Mouse (Mus musculus) limb, embryonic 11.5 days (tissue): ENCODE measurements around the gene Srsf10. TPM values are rescaled to one million over a fixed set of nuclear protein-coding genes. Genes with fewer than 3 reads are reported as not detected.

Experiments
- ATAC-seq: fragments of 200-750 bp; cut with Nextera tagmentation; 2 replicates; pipeline ENCODE4 v1.8.0; 2017; ENCODE audit warnings: low read depth; ENCODE audit not compliant: insufficient number of reproducible peaks, low FRiP score, low TSS enrichment
- DNase-seq: peaks from one replicate; pipeline ENCODE4 v3.0.0-alpha.2; 2015; ENCODE audit warnings: low spot score
- H3K27ac ChIP-seq: fragments of 300-500 bp; sonication (generic); replicated peaks from 2 replicates; pipeline ENCODE4 v1.5.1; 2014; ENCODE audit warnings: low read depth, mild to moderate bottlenecking, low read length
- H3K27me3 ChIP-seq: fragments of 300-500 bp; sonication (generic); 2 replicates; pipeline ENCODE4 v1.6.1; 2014; ENCODE audit warnings: mild to moderate bottlenecking, low read length, mixed read lengths; ENCODE audit not compliant: control insufficient read depth, insufficient read depth
- H3K36me3 ChIP-seq: fragments of 300-500 bp; sonication (generic); 2 replicates; pipeline ENCODE4 v1.6.1; 2014; ENCODE audit warnings: mild to moderate bottlenecking, low read length, moderate library complexity, mixed read lengths; ENCODE audit not compliant: control insufficient read depth, insufficient read depth
- H3K4me1 ChIP-seq: fragments of 300-500 bp; sonication (generic); 2 replicates; pipeline ENCODE4 v1.6.1; 2014; ENCODE audit warnings: low read length, mixed read lengths; ENCODE audit not compliant: control insufficient read depth, insufficient read depth
- H3K4me2 ChIP-seq: fragments of 300-500 bp; sonication (generic); 2 replicates; pipeline ENCODE4 v1.6.1; 2014; ENCODE audit warnings: low read depth, mild to moderate bottlenecking, moderate library complexity; ENCODE audit not compliant: severe bottlenecking
- H3K4me3 ChIP-seq: fragments of 300-500 bp; sonication (generic); 2 replicates; pipeline ENCODE4 v1.5.1; 2014; ENCODE audit warnings: low read depth, low read length
- H3K9ac ChIP-seq: fragments of 300-500 bp; sonication (generic); 2 replicates; pipeline ENCODE4 v1.6.1; 2014; ENCODE audit warnings: mild to moderate bottlenecking, low read length
- H3K9me3 ChIP-seq: fragments of 300-500 bp; sonication (generic); 2 replicates; pipeline ENCODE4 v1.6.1; 2016; ENCODE audit warnings: low read length; ENCODE audit not compliant: control insufficient read depth
- WGBS: fragments of 180-500 bp; shearing (Covaris S2); extraction: QIAGEN DNeasy Blood & Tissue Kit; methylation state at CpG from one replicate; pipeline ENCODE4 v1.1.7; 2014; 5-methylcytosine and 5-hydroxymethylcytosine counted together
- polyA plus RNA-seq: library from polyadenylated mRNA; unstranded; fragments of >200 nt; fragmentation: Nextera tagmentation; extraction: Ambion mirVana; gene quantifications from 2 replicates; pipeline ENCODE4 v1.2.1, GENCODE M21; 2014

Gene Srsf10
- polyA plus RNA-seq, 1 experiment from 2014 or later = 435 TPM

DNA sequence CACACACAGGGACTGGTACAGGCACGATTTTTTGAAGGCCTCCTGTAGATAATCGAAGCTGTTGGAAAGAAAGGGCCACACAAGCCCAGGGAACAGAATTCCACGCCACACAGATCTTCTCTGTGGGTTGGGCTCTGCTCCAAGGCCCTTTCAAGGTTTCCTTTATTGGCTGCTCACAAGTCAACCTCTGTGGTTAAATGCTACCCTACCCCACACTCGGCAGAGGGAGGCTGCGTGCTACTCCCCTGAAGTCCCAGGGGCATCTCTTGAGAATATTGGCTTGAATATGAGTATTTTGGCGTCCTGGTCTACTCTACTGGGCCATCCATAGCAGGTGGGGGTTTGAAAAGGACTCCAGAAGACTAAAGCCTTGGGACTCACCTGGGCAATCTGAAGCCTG lies 40.6 kb downstream of the Srsf10 start:
- H3K36me3 ChIP-seq = no peaks in the 10 kb centered on the region
- H3K27ac ChIP-seq = no peak overlapping the region
- 84% methylated on average over 6 of the region's 6 CpGs for WGBS
- no peak overlapping the region for H3K9ac ChIP-seq
- no peaks in the 10 kb centered on the region; the same call in 1 of the 2 replicates for H3K4me1 ChIP-seq
- DNase-seq (no peak), ATAC-seq (no peak)
- no peak overlapping the region for H3K4me2 ChIP-seq
- no peaks in the 10 kb centered on the region for H3K27me3 ChIP-seq
- H3K4me3 ChIP-seq = no peak overlapping the region
- no peaks in the 10 kb centered on the region for H3K9me3 ChIP-seq

DNA sequence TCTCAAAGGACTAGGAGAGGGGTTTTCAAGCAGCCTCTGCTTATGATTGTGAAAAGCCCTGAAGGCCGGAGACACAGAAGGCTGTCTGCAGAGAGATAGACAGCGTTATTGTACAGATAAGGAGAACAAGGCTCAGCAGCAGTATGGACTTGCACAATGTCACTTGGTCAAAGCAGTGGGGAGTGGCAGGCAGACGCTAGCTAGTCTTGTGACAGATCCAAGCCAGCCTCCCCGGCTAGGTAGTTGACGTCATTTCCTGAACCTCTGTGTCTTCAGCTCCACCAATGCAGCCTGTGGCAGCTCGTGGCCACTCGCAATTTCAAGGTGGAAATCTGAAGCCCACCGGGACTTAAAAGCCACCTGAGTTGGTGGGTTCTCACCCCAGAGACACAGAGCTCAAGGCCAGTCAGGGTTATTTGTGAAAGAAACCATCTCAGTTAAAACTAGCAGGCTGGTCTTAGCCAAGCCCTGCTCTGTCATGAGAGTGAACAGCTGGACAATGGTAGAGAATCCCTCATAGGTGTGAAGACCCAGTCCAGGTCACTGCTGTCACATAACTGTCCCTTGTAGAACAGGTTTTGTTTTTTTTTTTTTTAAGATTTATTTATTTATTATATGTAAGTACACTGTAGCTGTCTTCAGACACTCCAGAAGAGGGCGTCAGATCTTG lies 43.0 kb downstream of the Srsf10 start:
- H3K9me3 ChIP-seq = no peaks in the 10 kb centered on the region
- DNase-seq = no peak

DNA sequence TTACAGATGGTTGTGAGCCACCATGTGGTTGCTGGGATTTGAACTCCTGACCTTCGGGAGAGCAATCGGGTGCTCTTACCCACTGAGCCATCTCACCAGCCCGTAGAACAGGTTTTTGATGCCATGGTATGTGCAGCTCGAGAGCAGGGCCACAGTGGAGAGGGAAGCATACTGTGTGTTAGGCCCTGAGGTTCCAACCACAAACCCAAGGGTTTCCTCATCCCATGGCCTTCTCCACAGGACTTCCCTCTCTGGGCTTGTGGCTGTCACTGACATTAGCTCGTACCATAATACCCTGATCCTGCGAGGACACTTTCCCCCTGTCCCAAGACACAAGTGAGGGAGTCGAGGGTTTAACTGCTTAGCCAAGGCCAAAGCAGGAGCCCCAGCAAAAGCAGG lies 43.5 kb downstream of the Srsf10 start:
- ATAC-seq = no peak
- H3K27ac ChIP-seq = no peak overlapping the region
- H3K4me2 ChIP-seq = no peak overlapping the region
- DNase-seq = no peak
- H3K9me3 ChIP-seq = no peaks in the 10 kb centered on the region
- H3K36me3 ChIP-seq = no peaks in the 10 kb centered on the region
- no peaks in the 10 kb centered on the region for H3K27me3 ChIP-seq
- no peak overlapping the region for H3K4me3 ChIP-seq
- WGBS = 83% methylated on average over 7 of the region's 7 CpGs
- H3K9ac ChIP-seq = no peak overlapping the region
- no peaks in the 10 kb centered on the region for H3K4me1 ChIP-seq

More for the DNA sequence above, 43.0 kb downstream of the Srsf10 start:
- no peaks in the 10 kb centered on the region for H3K27me3 ChIP-seq
- no peak overlapping the region for H3K4me3 ChIP-seq
- no peaks in the 10 kb centered on the region for H3K36me3 ChIP-seq
- H3K4me1 ChIP-seq = no peaks in the 10 kb centered on the region
- H3K27ac ChIP-seq = no peak overlapping the region
- H3K4me2 ChIP-seq = no peak overlapping the region
- ATAC-seq = no peak
- WGBS = 69% methylated on average over 8 of the region's 9 CpGs
- no peak overlapping the region for H3K9ac ChIP-seq

DNA sequence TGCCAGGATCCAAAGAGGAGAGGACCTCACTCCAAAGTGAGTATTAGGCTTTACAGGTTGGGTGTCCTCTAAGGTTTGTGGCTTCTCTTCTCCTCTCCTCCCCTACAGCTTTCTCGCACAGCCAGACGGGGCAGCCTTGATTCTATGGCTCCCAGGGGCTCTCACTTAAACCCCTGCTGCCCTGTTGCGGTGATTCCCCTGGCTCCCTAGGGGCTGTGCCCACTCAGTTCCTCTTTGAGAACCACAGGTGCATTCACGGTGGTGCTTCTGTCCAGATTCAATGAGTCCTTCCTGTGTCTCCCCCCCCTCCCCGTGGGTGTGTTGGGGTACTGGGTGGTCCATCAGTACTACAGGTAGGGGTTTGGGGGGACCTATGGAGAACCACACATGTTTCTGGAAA lies 44.5 kb downstream of the Srsf10 start:
- Histone ChIP-seq H3K4me1 (no peaks in the 10 kb centered on the region), H3K9me3 (no peaks in the 10 kb centered on the region), H3K9ac (no peak overlapping the region), H3K4me2 (no peak overlapping the region), H3K27ac (no peak overlapping the region), H3K36me3 (no peaks in the 10 kb centered on the region), H3K27me3 (no peaks in the 10 kb centered on the region), H3K4me3 (no peak overlapping the region)
- DNase-seq = no peak
- WGBS = 84% methylated on average over 5 of the region's 5 CpGs
- ATAC-seq = no peak

DNA sequence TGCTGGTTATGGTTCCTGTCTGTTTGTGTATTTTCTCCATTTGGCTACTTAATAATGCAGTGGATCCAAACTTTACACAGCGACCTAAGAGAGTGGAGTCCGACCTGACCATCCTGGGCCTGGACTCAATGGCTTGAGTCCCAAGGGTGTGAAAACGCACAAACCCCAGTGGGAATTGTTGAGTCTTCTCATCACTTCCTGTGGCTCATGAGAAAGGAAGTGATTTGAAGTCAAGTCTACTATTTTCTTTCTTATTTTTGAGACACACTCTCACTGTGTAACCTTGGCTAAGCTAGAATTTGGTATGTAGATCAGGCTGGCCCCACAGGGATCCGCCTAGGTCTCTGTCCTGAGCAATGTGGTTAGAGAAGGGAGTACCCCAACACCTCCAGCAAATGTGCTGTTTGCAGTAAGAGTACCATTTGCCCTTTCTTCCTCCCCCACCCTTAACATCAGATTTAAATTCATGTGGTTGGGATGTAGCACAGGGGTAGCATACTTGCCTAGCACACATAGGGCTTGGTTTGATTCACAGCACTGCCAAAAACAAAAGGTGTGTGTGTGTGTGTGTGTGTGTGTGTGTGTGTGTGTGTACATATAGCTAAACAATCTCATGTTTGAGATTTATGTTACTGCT lies 47.2 kb downstream of the Srsf10 start:
- Histone ChIP-seq H3K9ac (no peak overlapping the region), H3K4me1 (no peaks in the 10 kb centered on the region), H3K9me3 (no peaks in the 10 kb centered on the region), H3K27me3 (no peaks in the 10 kb centered on the region), H3K36me3 (no peaks in the 10 kb centered on the region), H3K27ac (no peak overlapping the region), H3K4me2 (no peak overlapping the region), H3K4me3 (no peak overlapping the region)
- DNase-seq (no peak), ATAC-seq (no peak)
- WGBS = 86% methylated on average over 4 of the region's 4 CpGs

DNA sequence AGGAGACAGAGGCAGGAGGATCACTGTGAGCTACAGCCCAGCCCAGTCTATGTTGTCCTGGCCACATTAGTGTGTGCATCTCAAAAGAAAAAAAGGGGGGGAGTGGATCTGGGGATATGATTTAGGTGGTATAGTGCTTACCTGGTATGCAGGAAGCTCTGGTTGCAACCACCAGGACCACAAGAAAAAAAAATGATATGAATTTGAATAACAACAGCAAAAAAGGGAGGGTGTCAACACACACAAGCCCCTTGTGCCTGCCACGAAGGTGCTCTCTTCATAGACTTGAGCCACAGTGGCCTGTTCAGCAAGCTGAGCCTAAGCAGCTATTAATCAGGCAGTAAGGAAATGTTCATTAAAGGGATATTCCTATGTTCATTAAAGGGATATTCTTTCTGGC lies 49.3 kb downstream of the Srsf10 start:
- H3K9me3 ChIP-seq = no peaks in the 10 kb centered on the region
- no peak overlapping the region for H3K9ac ChIP-seq
- 60% methylated on average over 1 of the region's 1 CpGs for WGBS
- no peak overlapping the region for H3K4me3 ChIP-seq
- no peak for DNase-seq
- no peak overlapping the region for H3K4me2 ChIP-seq
- ATAC-seq = no peak
- no peak overlapping the region for H3K27ac ChIP-seq
- H3K4me1 ChIP-seq = no peaks in the 10 kb centered on the region
- no peaks in the 10 kb centered on the region for H3K27me3 ChIP-seq
- no peaks in the 10 kb centered on the region for H3K36me3 ChIP-seq

DNA sequence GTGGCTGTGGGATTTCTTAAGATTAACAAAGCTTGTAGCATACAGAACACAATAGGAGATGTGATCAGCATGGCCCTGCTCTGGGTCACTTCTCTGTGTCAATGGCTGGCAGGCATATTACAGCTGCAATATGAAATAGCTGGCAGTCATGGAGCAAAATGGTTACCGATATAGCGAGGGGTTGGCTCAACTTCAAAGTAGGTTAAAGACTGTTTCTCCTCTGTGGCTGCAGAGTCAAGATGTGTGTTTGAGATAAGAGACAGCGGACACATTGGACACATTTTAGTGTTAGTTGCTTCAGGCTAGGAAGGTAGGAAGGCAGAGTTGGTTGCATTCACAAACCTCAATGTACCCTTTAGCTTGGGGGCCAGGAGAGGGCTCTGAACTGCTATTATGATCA lies 51.1 kb downstream of the Srsf10 start:
- H3K36me3 ChIP-seq = no peaks in the 10 kb centered on the region
- no peaks in the 10 kb centered on the region for H3K4me1 ChIP-seq
- H3K4me2 ChIP-seq = no peak overlapping the region
- ATAC-seq (no peak), DNase-seq (no peak)
- H3K27ac ChIP-seq = no peak overlapping the region
- no peaks in the 10 kb centered on the region for H3K27me3 ChIP-seq
- H3K4me3 ChIP-seq = no peak overlapping the region
- WGBS = 94% methylated on average over 3 of the region's 3 CpGs
- no peaks in the 10 kb centered on the region for H3K9me3 ChIP-seq
- H3K9ac ChIP-seq = no peak overlapping the region

DNA sequence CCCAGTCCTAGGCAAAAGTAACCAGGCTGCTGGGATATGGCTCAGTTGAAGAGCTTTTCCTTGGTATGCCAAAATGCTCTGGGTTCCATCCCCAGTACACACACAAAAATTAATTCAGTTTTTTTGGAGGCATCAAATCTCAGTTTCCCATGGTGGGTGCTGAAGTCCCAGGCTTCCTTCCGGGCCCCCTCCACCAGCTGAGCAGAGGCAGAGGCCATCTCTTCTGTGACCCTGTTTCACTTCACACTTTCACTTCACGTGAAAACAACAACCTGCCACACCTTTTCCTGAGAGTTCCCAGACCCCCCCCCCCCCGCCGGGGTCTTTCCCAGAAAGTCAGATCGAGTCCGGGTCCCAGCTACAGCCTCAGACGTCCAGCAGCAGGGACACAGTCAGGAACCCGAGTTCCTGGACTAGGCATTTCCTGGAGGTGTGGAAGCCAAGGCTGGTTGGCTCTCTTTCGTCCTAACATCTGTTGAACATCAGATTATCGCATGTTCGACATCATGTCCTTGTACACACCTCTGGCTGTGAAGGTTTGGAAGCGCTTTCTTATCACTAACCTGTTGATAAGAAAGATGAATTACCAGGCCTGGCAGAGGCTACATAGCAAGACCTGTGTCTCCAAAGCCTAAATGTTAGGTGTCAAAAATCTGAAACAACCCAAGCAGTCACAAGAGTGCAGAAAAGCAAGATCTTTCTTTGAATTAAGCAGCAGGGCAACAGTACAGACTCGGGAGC lies 53.9 kb downstream of the Srsf10 start:
- H3K4me3 ChIP-seq = no peak overlapping the region
- no peak overlapping the region for H3K4me2 ChIP-seq
- WGBS = 53% methylated on average over 13 of the region's 13 CpGs
- no peaks in the 10 kb centered on the region for H3K27me3 ChIP-seq
- no peak for ATAC-seq
- no peaks in the 10 kb centered on the region for H3K36me3 ChIP-seq
- H3K27ac ChIP-seq = no peak overlapping the region
- no peaks in the 10 kb centered on the region for H3K4me1 ChIP-seq
- no peak for DNase-seq
- H3K9ac ChIP-seq = no peak overlapping the region
- H3K9me3 ChIP-seq = no peaks in the 10 kb centered on the region
